Mouse (Mus musculus): ENCODE measurements around the gene Ndel1. TPM values are rescaled to one million over a fixed set of nuclear protein-coding genes. Genes with fewer than 3 reads are reported as not detected.

The Ndel1 gene
- polyA plus RNA-seq, 1 experiment from 2014 or later, result 96.3 TPM

- peak overlapping the region; percentile 58 for H3K4me2 ChIP-seq (replicated peaks; ENCODE audit: low read depth, low read length)
- H3K9ac ChIP-seq (replicated peaks; ENCODE audit: low read length), result peak overlapping the region; percentile 61
- peaks cover 30% of the 10 kb centered on the region for H3K4me1 ChIP-seq (ENCODE audit: insufficient read depth, low read length)
- H3K9me3 ChIP-seq (ENCODE audit: low read length), result no peaks in the 10 kb centered on the region
- peak overlapping the region; percentile 83 for H3K4me3 ChIP-seq (ENCODE audit: low read length)
- 29% methylated on average over 14 of the region's 14 CpGs for WGBS
- H3K36me3 ChIP-seq (ENCODE audit: insufficient read depth, low read length), result no peaks in the 10 kb centered on the region
- peak overlapping the region; percentile 78 for H3K27ac ChIP-seq (ENCODE audit: low read length)
- ATAC-seq (ENCODE audit: low FRiP score, low TSS enrichment), result no peak
- H3K27me3 ChIP-seq (ENCODE audit: insufficient read depth, low read length), result no peaks in the 10 kb centered on the region
Observed at GRCm38 (mm10) chr11:68853611-68854401, 17.9 kb downstream of the Ndel1 start.

- peaks cover 30% of the 10 kb centered on the region for H3K4me1 ChIP-seq (ENCODE audit: insufficient read depth, low read length)
- H3K4me3 ChIP-seq (ENCODE audit: low read length), result peak overlapping the region; percentile 83
- no peaks in the 10 kb centered on the region for H3K9me3 ChIP-seq (ENCODE audit: low read length)
- ATAC-seq (ENCODE audit: low FRiP score, low TSS enrichment), result peak; percentile 99
- H3K27ac ChIP-seq (ENCODE audit: low read length), result peak overlapping the region; percentile 99
- H3K9ac ChIP-seq (replicated peaks; ENCODE audit: low read length), result peak overlapping the region; percentile 86
- H3K27me3 ChIP-seq (ENCODE audit: insufficient read depth, low read length), result no peaks in the 10 kb centered on the region
- H3K4me2 ChIP-seq (replicated peaks; ENCODE audit: low read depth, low read length), result peak overlapping the region; percentile 80
- WGBS, result 0% methylated on average over 42 of the region's 42 CpGs
- H3K36me3 ChIP-seq (ENCODE audit: insufficient read depth, low read length), result no peaks in the 10 kb centered on the region
Observed at GRCm38 (mm10) chr11:68852932-68853409, 18.7 kb downstream of the Ndel1 start.

DNA sequence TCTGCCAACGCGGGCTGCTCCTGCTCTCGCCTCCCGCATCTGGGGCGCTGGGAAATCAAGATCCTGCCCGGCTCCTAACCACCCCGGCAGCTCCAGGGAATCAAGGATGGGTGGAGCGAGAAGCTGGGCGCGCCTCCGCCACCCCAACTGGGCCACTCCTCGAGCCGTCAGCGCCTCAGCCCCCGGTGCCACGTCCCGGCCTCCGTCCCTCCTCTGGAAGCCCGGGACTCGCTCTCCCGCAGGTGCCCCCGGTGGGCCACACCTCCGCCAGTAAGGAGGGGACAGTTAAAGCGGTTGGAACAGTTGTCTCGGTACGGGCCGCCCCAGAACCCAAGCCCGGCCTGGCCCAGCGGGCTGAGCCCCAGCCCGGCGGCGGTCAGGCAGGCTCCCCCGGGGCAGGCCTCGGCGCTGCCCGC, 19.2 kb downstream of the Ndel1 start:
- no peaks in the 10 kb centered on the region for H3K27me3 ChIP-seq (ENCODE audit: insufficient read depth, low read length)
- peak overlapping the region; percentile 83 for H3K4me3 ChIP-seq (ENCODE audit: low read length)
- no peaks in the 10 kb centered on the region for H3K9me3 ChIP-seq (ENCODE audit: low read length)
- H3K36me3 ChIP-seq (ENCODE audit: insufficient read depth, low read length), result no peaks in the 10 kb centered on the region
- H3K9ac ChIP-seq (replicated peaks; ENCODE audit: low read length), result peak overlapping the region; percentile 86
- H3K27ac ChIP-seq (ENCODE audit: low read length), result peak overlapping the region; percentile 99
- peak; percentile 58 for ATAC-seq (ENCODE audit: low FRiP score, low TSS enrichment)
- 0% methylated on average over 35 of the region's 36 CpGs for WGBS
- peak overlapping the region; percentile 80 for H3K4me2 ChIP-seq (replicated peaks; ENCODE audit: low read depth, low read length)
- peaks cover 32% of the 10 kb centered on the region for H3K4me1 ChIP-seq (ENCODE audit: insufficient read depth, low read length)

DNA sequence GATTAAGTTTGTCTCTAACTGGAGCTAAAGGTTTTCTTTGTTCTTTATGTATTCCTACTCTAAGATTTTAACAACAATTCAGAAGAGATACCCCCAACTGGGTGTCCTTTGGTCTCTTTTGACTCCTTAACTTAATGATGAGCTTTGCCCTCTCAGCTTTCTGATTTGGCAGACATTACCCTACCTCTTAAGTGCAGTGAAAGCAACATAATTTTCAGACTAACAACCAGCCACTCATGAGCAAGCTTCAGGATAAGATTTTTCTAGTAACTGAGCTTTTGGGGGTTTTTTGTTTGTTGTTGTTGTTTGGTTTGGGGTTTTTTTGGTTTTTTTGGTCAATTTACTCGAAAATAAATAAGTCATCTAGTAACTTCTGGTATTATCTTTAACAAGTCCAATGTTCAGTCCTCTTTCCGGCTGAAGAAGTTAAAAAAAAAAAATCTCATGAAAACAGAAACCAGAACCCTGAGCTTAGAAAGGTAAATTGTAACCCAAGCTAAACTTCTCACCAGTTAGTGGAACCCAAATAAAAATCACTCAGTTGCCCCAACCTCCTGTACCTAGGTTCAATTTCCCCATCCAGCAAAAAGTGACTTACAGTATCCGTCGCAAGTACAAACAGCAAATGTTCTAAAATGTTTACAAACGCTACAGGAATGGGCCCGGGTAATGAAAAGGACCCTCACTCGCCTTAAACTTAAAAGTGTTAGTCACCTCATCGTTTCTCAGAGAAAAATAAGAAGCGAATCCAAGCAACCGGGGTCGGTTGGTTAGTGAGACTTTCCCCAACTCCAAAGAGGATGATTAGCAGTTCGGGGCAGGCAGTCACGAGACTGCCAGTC, 19.8 kb downstream of the Ndel1 start:
- 3% methylated on average over 13 of the region's 13 CpGs for WGBS
- Histone ChIP-seq H3K4me1 (ENCODE audit: insufficient read depth, low read length) (peaks cover 38% of the 10 kb centered on the region), H3K36me3 (ENCODE audit: insufficient read depth, low read length) (no peaks in the 10 kb centered on the region), H3K4me3 (ENCODE audit: low read length) (peak overlapping the region; percentile 83), H3K27ac (ENCODE audit: low read length) (peak overlapping the region; percentile 99), H3K9ac (replicated peaks; ENCODE audit: low read length) (peak overlapping the region; percentile 86), H3K9me3 (ENCODE audit: low read length) (no peaks in the 10 kb centered on the region), H3K27me3 (ENCODE audit: insufficient read depth, low read length) (no peaks in the 10 kb centered on the region), H3K4me2 (replicated peaks; ENCODE audit: low read depth, low read length) (peak overlapping the region; percentile 80)
- ATAC-seq (ENCODE audit: low FRiP score, low TSS enrichment), result no peak

DNA sequence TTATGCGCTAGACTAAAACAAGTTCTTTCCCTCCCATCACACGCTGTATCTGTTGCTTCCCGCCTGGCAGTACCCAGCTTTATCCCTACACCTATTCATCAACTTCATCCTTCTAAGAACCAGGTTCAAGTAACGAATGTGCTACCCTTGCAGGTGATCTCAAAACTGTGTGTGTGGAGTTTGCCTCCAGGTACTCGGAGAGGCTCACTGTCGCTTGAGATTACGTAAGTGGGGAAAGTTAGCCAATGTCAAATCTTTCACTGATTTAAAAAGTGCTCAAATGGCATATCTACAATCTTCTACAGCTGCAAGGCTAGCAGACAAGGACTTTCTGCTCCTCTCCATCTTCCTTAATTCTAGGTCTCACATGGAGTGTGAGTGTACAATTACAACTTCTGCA, 20.8 kb downstream of the Ndel1 start:
- H3K4me1 ChIP-seq (ENCODE audit: insufficient read depth, low read length), result peaks cover 42% of the 10 kb centered on the region
- ATAC-seq (ENCODE audit: low FRiP score, low TSS enrichment), result no peak
- no peaks in the 10 kb centered on the region for H3K9me3 ChIP-seq (ENCODE audit: low read length)
- WGBS, result 78% methylated on average over 7 of the region's 7 CpGs
- H3K9ac ChIP-seq (replicated peaks; ENCODE audit: low read length), result peak overlapping the region; percentile 53
- no peaks in the 10 kb centered on the region for H3K27me3 ChIP-seq (ENCODE audit: insufficient read depth, low read length)
- 0 out of 2 replicates have a peak overlapping the region, but pooled peaks have one; percentile 9 for H3K27ac ChIP-seq (ENCODE audit: low read length)
- H3K36me3 ChIP-seq (ENCODE audit: insufficient read depth, low read length), result no peaks in the 10 kb centered on the region
- H3K4me3 ChIP-seq (ENCODE audit: low read length), result peak overlapping the region; percentile 25
- peak overlapping the region; percentile 50 for H3K4me2 ChIP-seq (replicated peaks; ENCODE audit: low read depth, low read length)

DNA sequence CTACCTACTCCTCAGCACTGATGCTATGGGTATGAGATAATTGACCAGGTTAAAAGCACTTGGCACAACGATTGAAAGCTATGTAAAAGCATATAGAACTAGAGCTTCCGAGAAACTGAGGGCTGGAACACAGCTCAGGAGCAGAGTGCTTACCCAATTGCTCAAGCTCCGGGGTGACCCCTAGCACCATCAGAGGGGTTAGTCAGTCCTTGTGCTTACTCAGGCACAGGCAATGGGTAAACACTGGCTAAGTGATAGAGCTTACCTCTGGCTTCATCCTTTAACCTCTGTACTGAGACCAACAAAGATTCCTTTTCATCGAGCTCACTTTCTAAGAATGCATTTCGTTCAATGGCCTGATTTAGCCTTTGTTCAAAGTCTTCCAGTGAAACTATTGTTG, 32.1 kb downstream of the Ndel1 start:
- Histone ChIP-seq H3K27ac (ENCODE audit: low read length) (no peak overlapping the region), H3K4me1 (ENCODE audit: insufficient read depth, low read length) (no peaks in the 10 kb centered on the region), H3K4me2 (replicated peaks; ENCODE audit: low read depth, low read length) (no peak overlapping the region), H3K9me3 (ENCODE audit: low read length) (no peaks in the 10 kb centered on the region), H3K4me3 (ENCODE audit: low read length) (no peak overlapping the region), H3K27me3 (ENCODE audit: insufficient read depth, low read length) (no peaks in the 10 kb centered on the region), H3K9ac (replicated peaks; ENCODE audit: low read length) (no peak overlapping the region), H3K36me3 (ENCODE audit: insufficient read depth, low read length) (peaks cover 62% of the 10 kb centered on the region)
- no peak for ATAC-seq (ENCODE audit: low FRiP score, low TSS enrichment)
- WGBS, result 93% methylated on average over 5 of the region's 5 CpGs

- no peak overlapping the region for H3K4me3 ChIP-seq (ENCODE audit: low read length)
- no peak for ATAC-seq (ENCODE audit: low FRiP score, low TSS enrichment)
- no peaks in the 10 kb centered on the region for H3K27me3 ChIP-seq (ENCODE audit: insufficient read depth, low read length)
- 89% methylated on average over 3 of the region's 3 CpGs for WGBS
- H3K36me3 ChIP-seq (ENCODE audit: insufficient read depth, low read length), result peaks cover 61% of the 10 kb centered on the region
- H3K4me1 ChIP-seq (ENCODE audit: insufficient read depth, low read length), result no peaks in the 10 kb centered on the region
- no peak overlapping the region for H3K4me2 ChIP-seq (replicated peaks; ENCODE audit: low read depth, low read length)
- no peaks in the 10 kb centered on the region for H3K9me3 ChIP-seq (ENCODE audit: low read length)
- no peak overlapping the region for H3K27ac ChIP-seq (ENCODE audit: low read length)
- no peak overlapping the region for H3K9ac ChIP-seq (replicated peaks; ENCODE audit: low read length)
Observed at GRCm38 (mm10) chr11:68835034-68835433, 36.6 kb downstream of the Ndel1 start.

GRCm38 (mm10) chr11:68833593-68833992, 38.1 kb downstream of the Ndel1 start:
- peaks cover 61% of the 10 kb centered on the region for H3K36me3 ChIP-seq (ENCODE audit: insufficient read depth, low read length)
- no peak overlapping the region for H3K4me3 ChIP-seq (ENCODE audit: low read length)

DNA sequence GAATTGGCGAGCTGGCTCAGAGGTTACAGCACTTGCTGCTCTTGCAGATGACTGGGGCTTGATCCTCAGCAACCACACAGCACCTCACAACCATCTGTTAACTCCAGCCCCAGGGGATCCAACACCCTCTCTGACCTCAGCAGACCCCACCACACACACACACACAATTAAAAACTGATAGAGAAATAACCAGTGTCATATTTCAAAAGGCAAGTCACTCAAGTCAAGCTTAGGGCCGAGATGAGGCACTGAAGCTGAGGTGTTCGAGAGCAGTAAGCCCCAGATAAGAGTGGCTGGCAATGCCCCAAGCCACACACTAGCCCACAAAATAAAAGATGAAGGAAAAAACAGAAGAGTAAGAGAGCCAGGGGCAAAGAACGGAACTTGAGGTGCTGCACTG, 38.9 kb downstream of the Ndel1 start:
- H3K4me3 ChIP-seq (ENCODE audit: low read length), result no peak overlapping the region
- H3K27ac ChIP-seq (ENCODE audit: low read length), result no peak overlapping the region
- no peak for ATAC-seq (ENCODE audit: low FRiP score, low TSS enrichment)
- H3K4me1 ChIP-seq (ENCODE audit: insufficient read depth, low read length), result no peaks in the 10 kb centered on the region
- no peaks in the 10 kb centered on the region for H3K27me3 ChIP-seq (ENCODE audit: insufficient read depth, low read length)
- H3K9ac ChIP-seq (replicated peaks; ENCODE audit: low read length), result no peak overlapping the region
- no peaks in the 10 kb centered on the region for H3K9me3 ChIP-seq (ENCODE audit: low read length)
- peaks cover 63% of the 10 kb centered on the region for H3K36me3 ChIP-seq (ENCODE audit: insufficient read depth, low read length)
- no peak overlapping the region for H3K4me2 ChIP-seq (replicated peaks; ENCODE audit: low read depth, low read length)
- 58% methylated on average over 4 of the region's 4 CpGs for WGBS

More at GRCm38 (mm10) chr11:68833593-68833992, 38.1 kb downstream of the Ndel1 start:
- Histone ChIP-seq H3K9ac (replicated peaks; ENCODE audit: low read length) (no peak overlapping the region), H3K4me2 (replicated peaks; ENCODE audit: low read depth, low read length) (no peak overlapping the region), H3K9me3 (ENCODE audit: low read length) (no peaks in the 10 kb centered on the region), H3K27me3 (ENCODE audit: insufficient read depth, low read length) (no peaks in the 10 kb centered on the region), H3K27ac (ENCODE audit: low read length) (no peak overlapping the region), H3K4me1 (ENCODE audit: insufficient read depth, low read length) (no peaks in the 10 kb centered on the region)
- no peak for ATAC-seq (ENCODE audit: low FRiP score, low TSS enrichment)
